Comparison of ENCODE assay signal across 26 mouse cellular contexts in genomic region chrX:41735646-41736045, GRCm38 (mm10).
"Had no signal": no experiment of that assay in that cellular context is flagged by ENCODE, and none has a peak within 500 bp of the region (broad histone marks: within the 10 kb centered on the region; RNA-seq: fewer than 3 reads in every experiment).

No protein-coding gene starts in this region.

- H3K4me1 ChIP-seq: heart, embryonic 10.5 days; heart, embryonic 13.5 days; heart, embryonic 15.5 days; hindbrain, embryonic 13.5 days; hindbrain, embryonic 15.5 days; limb, embryonic 13.5 days; limb, embryonic 15.5 days; liver, embryonic 12.5 days had no signal

- ATAC-seq: hindbrain, postnatal 0 days; intestine, embryonic 16.5 days; liver, embryonic 12.5 days had no signal

- H3K36me3 ChIP-seq: heart, embryonic 10.5 days; heart, embryonic 13.5 days; heart, embryonic 15.5 days; hindbrain, embryonic 13.5 days; hindbrain, embryonic 15.5 days; limb, embryonic 13.5 days; limb, embryonic 15.5 days; liver, embryonic 12.5 days had no signal

- H3K4me2 ChIP-seq: heart, embryonic 13.5 days; heart, embryonic 15.5 days; hindbrain, embryonic 13.5 days; hindbrain, embryonic 15.5 days; limb, embryonic 13.5 days; limb, embryonic 15.5 days; liver, embryonic 12.5 days had no signal

- H3K27ac ChIP-seq: heart, adult 2 months; heart, embryonic 10.5 days; heart, embryonic 13.5 days; heart, embryonic 15.5 days; hindbrain, embryonic 13.5 days; hindbrain, embryonic 15.5 days; hindbrain, postnatal 0 days; layer of hippocampus, adult 2 months; limb, embryonic 13.5 days; limb, embryonic 15.5 days; liver, embryonic 12.5 days; liver, embryonic 14.5 days had no signal

- H3K9ac ChIP-seq: heart, embryonic 13.5 days; heart, embryonic 15.5 days; hindbrain, embryonic 13.5 days; hindbrain, embryonic 15.5 days; limb, embryonic 13.5 days; limb, embryonic 15.5 days; liver, embryonic 12.5 days; liver, embryonic 14.5 days had no signal

- H3K4me3 ChIP-seq: heart, adult 2 months; heart, embryonic 10.5 days; heart, embryonic 13.5 days; heart, embryonic 15.5 days; hindbrain, embryonic 13.5 days; hindbrain, embryonic 15.5 days; layer of hippocampus, adult 2 months; limb, embryonic 13.5 days; limb, embryonic 15.5 days; liver, embryonic 12.5 days had no signal

- H3K9me3 ChIP-seq: heart, embryonic 10.5 days; heart, embryonic 13.5 days; heart, embryonic 15.5 days; hindbrain, embryonic 13.5 days; hindbrain, embryonic 15.5 days; limb, embryonic 13.5 days; limb, embryonic 15.5 days; liver, embryonic 12.5 days had no signal

- DNase-seq: gastrocnemius, postnatal 14 days; gastrocnemius, postnatal 36 days; heart, adult 11 months; heart, adult 2 months; heart, postnatal 14 days; heart, postnatal 36 days; kidney, adult 11 months; kidney, adult 8-10 months; kidney, postnatal 10 days; kidney, postnatal 25 days; kidney, postnatal 4 days; layer of hippocampus, adult 9-11 months; layer of hippocampus, postnatal 36 days; left cerebral cortex, postnatal 4 days had no signal

- H3K27me3 ChIP-seq: heart, embryonic 13.5 days; heart, embryonic 15.5 days; hindbrain, embryonic 13.5 days; hindbrain, embryonic 15.5 days; limb, embryonic 13.5 days; limb, embryonic 15.5 days; liver, embryonic 12.5 days had no signal
